ENCODE assay signal across 2 mouse cellular contexts in the genomic region with DNA sequence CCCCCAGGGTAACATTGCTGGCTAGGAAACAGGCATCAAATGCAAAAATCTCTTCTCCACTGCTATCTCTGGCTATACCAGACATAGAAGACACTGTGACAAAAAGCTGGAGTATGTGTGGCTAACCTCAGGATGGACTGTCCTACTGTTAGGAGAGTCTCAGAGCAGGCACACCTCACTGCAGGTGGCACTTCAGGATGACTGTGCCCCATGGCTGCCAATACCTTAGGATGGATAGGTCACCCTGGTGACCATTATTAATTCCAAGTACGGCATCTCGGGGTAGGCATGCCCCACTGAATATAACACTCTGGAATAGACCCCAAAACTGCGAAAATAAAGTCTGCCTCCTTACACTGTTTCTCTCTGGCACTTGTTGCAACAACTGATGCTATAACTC.
DNase-seq lines count a peak whose midpoint lies in the region.

No protein-coding gene starts in this region.

- peak; percentile 93 for DNase-seq in heart, adult 11 months
- peak; percentile 19 for DNase-seq in kidney, adult 11 months
